Mouse (Mus musculus): ENCODE measurements around the gene Slc9a1. TPM values are rescaled to one million over a fixed set of nuclear protein-coding genes. Genes with fewer than 3 reads are reported as not detected.

Slc9a1 gene
- polyA plus RNA-seq, 1 experiment from 2014 or later, result 6.9 TPM

GRCm38 (mm10) chr4:133370298-133371274 lies 1.1 kb downstream of the Slc9a1 start:
- ATAC-seq (ENCODE audit: insufficient read depth, low FRiP score, low TSS enrichment) (no peak), DNase-seq (ENCODE audit: low spot score) (no peak)
- H3K4me1 ChIP-seq (ENCODE audit: control insufficient read depth, insufficient read depth, low read length), result peaks cover 33% of the 10 kb centered on the region
- WGBS, result 74% methylated on average over 22 of the region's 22 CpGs
- H3K4me3 ChIP-seq (ENCODE audit: low read depth, low read length), result peak overlapping the region; percentile 89
- H3K27ac ChIP-seq (ENCODE audit: low read depth, low read length), result no peak overlapping the region
- H3K9me3 ChIP-seq (ENCODE audit: control insufficient read depth, low read length), result no peaks in the 10 kb centered on the region
- H3K27me3 ChIP-seq (ENCODE audit: control insufficient read depth, insufficient read depth, low read length), result no peaks in the 10 kb centered on the region
- H3K9ac ChIP-seq (ENCODE audit: low read length), result peak overlapping the region; percentile 95
- H3K4me2 ChIP-seq (ENCODE audit: low read depth), result peak overlapping the region; percentile 85
- no peaks in the 10 kb centered on the region for H3K36me3 ChIP-seq (ENCODE audit: control insufficient read depth, insufficient read depth, low read length)

DNA sequence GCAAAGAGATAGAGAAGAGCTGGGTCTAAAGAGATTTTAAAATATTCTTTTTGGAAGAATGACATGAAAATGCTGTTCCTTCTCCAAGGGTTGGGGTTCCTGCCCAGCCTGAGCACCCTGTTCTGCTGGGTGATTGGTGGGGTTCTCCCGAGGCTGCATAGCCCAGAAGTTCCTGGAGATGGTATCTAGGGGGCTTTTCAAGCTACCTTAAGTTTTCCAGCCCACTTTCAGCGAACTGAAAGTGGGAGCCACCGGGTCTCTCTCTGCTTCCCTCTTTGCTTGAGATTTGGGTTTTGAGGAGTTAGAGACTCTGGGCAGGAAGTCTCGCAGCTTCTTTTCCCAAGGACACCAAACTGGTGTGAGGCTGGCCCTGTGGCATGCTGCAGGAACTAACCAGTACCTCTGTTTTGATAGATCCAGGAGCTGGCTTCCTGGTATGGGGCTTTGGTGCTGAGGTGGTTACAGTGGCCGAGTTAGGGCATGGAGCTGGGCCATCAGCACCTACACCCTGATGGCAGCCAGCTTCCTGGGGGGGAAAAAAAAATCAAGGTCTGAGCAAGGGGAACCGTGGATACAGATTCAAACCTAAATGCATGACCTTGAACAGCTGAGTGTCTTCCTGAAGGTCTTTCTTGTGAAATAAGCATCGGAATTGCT lies 2.2 kb downstream of the Slc9a1 start:
- Histone ChIP-seq H3K36me3 (ENCODE audit: control insufficient read depth, insufficient read depth, low read length) (no peaks in the 10 kb centered on the region), H3K9me3 (ENCODE audit: control insufficient read depth, low read length) (no peaks in the 10 kb centered on the region), H3K9ac (ENCODE audit: low read length) (peak overlapping the region; percentile 12), H3K4me2 (ENCODE audit: low read depth) (peak overlapping the region; percentile 85), H3K4me3 (ENCODE audit: low read depth, low read length) (no peak overlapping the region), H3K27me3 (ENCODE audit: control insufficient read depth, insufficient read depth, low read length) (no peaks in the 10 kb centered on the region), H3K4me1 (ENCODE audit: control insufficient read depth, insufficient read depth, low read length) (peaks cover 37% of the 10 kb centered on the region), H3K27ac (ENCODE audit: low read depth, low read length) (no peak overlapping the region)
- no peak for DNase-seq (ENCODE audit: low spot score)
- ATAC-seq (ENCODE audit: insufficient read depth, low FRiP score, low TSS enrichment), result no peak
- WGBS, result 85% methylated on average over 7 of the region's 7 CpGs

DNA sequence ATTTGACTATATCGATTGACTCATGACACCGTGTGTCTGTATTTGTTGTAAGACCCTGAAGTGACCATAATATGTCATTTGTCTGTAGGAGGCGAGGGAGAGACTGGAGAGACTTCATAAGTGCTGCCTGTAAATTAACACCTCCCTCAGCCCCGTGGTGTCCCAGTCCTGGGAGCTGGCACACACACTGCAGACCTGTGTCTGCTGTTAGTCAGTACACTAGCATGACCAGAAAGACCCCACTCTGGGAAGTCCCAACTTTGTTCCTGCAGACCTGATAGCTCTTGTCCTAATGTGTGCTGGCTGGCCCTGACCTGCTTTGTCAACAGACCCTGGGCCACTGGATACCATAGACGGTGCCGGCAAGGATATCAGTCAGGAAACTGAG lies 2.8 kb downstream of the Slc9a1 start:
- Histone ChIP-seq H3K36me3 (ENCODE audit: control insufficient read depth, insufficient read depth, low read length) (no peaks in the 10 kb centered on the region), H3K9ac (ENCODE audit: low read length) (no peak overlapping the region), H3K4me3 (ENCODE audit: low read depth, low read length) (no peak overlapping the region), H3K4me2 (ENCODE audit: low read depth) (peak overlapping the region; percentile 85), H3K27ac (ENCODE audit: low read depth, low read length) (no peak overlapping the region), H3K27me3 (ENCODE audit: control insufficient read depth, insufficient read depth, low read length) (no peaks in the 10 kb centered on the region), H3K9me3 (ENCODE audit: control insufficient read depth, low read length) (no peaks in the 10 kb centered on the region), H3K4me1 (ENCODE audit: control insufficient read depth, insufficient read depth, low read length) (peaks cover 37% of the 10 kb centered on the region)
- WGBS, result 80% methylated on average over 6 of the region's 6 CpGs
- ATAC-seq (ENCODE audit: insufficient read depth, low FRiP score, low TSS enrichment) (no peak), DNase-seq (ENCODE audit: low spot score) (no peak)

- Histone ChIP-seq H3K27me3 (ENCODE audit: control insufficient read depth, insufficient read depth, low read length) (no peaks in the 10 kb centered on the region), H3K9ac (ENCODE audit: low read length) (no peak overlapping the region), H3K4me1 (ENCODE audit: control insufficient read depth, insufficient read depth, low read length) (peaks cover 49% of the 10 kb centered on the region), H3K36me3 (ENCODE audit: control insufficient read depth, insufficient read depth, low read length) (no peaks in the 10 kb centered on the region), H3K27ac (ENCODE audit: low read depth, low read length) (no peak overlapping the region), H3K4me2 (ENCODE audit: low read depth) (no peak overlapping the region), H3K9me3 (ENCODE audit: control insufficient read depth, low read length) (no peaks in the 10 kb centered on the region), H3K4me3 (ENCODE audit: low read depth, low read length) (no peak overlapping the region)
- ATAC-seq (ENCODE audit: insufficient read depth, low FRiP score, low TSS enrichment) (no peak), DNase-seq (ENCODE audit: low spot score) (no peak)
- WGBS, result 88% methylated on average over 4 of the region's 4 CpGs
Measured at GRCm38 (mm10) chr4:133374011-133374410, 4.5 kb downstream of the Slc9a1 start.

GRCm38 (mm10) chr4:133375812-133376577 lies 6.5 kb downstream of the Slc9a1 start:
- H3K36me3 ChIP-seq (ENCODE audit: control insufficient read depth, insufficient read depth, low read length), result no peaks in the 10 kb centered on the region
- ATAC-seq (ENCODE audit: insufficient read depth, low FRiP score, low TSS enrichment) (no peak), DNase-seq (ENCODE audit: low spot score) (no peak)
- 77% methylated on average over 10 of the region's 10 CpGs for WGBS
- H3K27me3 ChIP-seq (ENCODE audit: control insufficient read depth, insufficient read depth, low read length), result no peaks in the 10 kb centered on the region
- H3K9ac ChIP-seq (ENCODE audit: low read length), result no peak overlapping the region
- H3K4me3 ChIP-seq (ENCODE audit: low read depth, low read length), result no peak overlapping the region
- H3K4me1 ChIP-seq (ENCODE audit: control insufficient read depth, insufficient read depth, low read length), result peaks cover 45% of the 10 kb centered on the region
- H3K4me2 ChIP-seq (ENCODE audit: low read depth), result no peak overlapping the region
- no peak overlapping the region for H3K27ac ChIP-seq (ENCODE audit: low read depth, low read length)
- no peaks in the 10 kb centered on the region for H3K9me3 ChIP-seq (ENCODE audit: control insufficient read depth, low read length)

DNA sequence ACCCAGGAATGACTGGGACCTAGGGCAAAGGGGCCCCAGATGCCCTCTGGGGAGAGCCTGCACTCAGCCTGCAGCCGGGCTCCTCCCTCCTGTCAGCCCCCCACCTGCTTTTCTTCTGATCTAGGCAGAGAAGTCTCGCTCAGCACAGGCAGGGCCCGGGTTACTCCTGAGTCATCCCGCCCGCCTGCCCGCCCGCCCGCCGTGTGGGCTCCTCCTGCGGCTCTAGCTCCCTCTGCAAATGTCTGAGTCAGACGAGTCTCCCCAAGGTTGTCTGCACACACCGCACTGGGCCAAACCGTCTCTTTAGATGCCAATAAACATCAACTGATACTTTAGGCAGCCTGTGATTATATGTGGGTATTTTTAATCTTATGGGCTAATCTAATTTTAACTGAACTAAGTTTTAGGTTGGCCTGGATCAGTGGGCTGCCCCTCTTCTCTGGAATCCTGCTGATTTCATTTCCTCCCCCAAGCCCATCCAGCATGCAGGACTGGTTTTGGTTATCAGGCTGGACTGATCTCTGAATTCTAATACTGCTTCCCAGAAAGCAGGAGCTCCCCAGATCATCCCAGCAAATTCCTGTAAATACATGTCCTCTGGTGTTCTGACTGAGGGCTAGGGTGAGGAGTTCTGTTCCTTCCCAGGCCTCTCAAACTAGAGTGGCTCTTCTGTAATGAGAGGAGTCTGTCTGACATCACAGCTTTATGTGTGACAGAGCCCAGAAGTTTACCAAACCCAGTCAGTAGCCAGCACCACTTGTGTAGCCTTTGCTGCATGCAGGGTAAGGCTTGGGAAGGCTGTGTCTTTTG lies 8.9 kb downstream of the Slc9a1 start:
- Histone ChIP-seq H3K36me3 (ENCODE audit: control insufficient read depth, insufficient read depth, low read length) (no peaks in the 10 kb centered on the region), H3K4me2 (ENCODE audit: low read depth) (no peak overlapping the region), H3K4me3 (ENCODE audit: low read depth, low read length) (no peak overlapping the region), H3K9ac (ENCODE audit: low read length) (peak overlapping the region; percentile 39; the same call in 1 of the 2 replicates), H3K27ac (ENCODE audit: low read depth, low read length) (no peak overlapping the region), H3K27me3 (ENCODE audit: control insufficient read depth, insufficient read depth, low read length) (no peaks in the 10 kb centered on the region), H3K9me3 (ENCODE audit: control insufficient read depth, low read length) (no peaks in the 10 kb centered on the region), H3K4me1 (ENCODE audit: control insufficient read depth, insufficient read depth, low read length) (peaks cover 24% of the 10 kb centered on the region)
- DNase-seq (ENCODE audit: low spot score) (peak; percentile 42), ATAC-seq (ENCODE audit: insufficient read depth, low FRiP score, low TSS enrichment) (no peak)
- 10% methylated on average over 13 of the region's 13 CpGs for WGBS

DNA sequence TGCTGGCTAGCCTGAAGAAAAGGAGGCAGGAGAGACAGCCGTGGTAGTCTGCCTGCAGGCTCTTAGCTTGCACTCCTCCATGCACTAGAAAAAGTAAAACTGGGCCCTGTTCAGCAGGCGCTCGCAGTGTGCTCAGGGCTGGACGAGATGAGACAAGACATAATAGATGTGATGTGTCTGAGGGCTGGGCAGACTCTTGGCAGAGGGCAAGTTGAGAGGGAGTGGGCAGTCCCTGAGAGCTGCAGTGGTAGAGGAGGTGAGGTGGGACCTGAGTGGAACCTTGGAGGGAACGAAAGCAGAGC lies 9.5 kb downstream of the Slc9a1 start:
- no peak overlapping the region for H3K4me2 ChIP-seq (ENCODE audit: low read depth)
- peaks cover 22% of the 10 kb centered on the region for H3K4me1 ChIP-seq (ENCODE audit: control insufficient read depth, insufficient read depth, low read length)
- ATAC-seq (ENCODE audit: insufficient read depth, low FRiP score, low TSS enrichment) (no peak), DNase-seq (ENCODE audit: low spot score) (peak; percentile 20)
- H3K9me3 ChIP-seq (ENCODE audit: control insufficient read depth, low read length), result no peaks in the 10 kb centered on the region
- no peak overlapping the region for H3K4me3 ChIP-seq (ENCODE audit: low read depth, low read length)
- WGBS, result 37% methylated on average over 5 of the region's 5 CpGs
- no peaks in the 10 kb centered on the region for H3K36me3 ChIP-seq (ENCODE audit: control insufficient read depth, insufficient read depth, low read length)
- H3K27me3 ChIP-seq (ENCODE audit: control insufficient read depth, insufficient read depth, low read length), result no peaks in the 10 kb centered on the region
- peak overlapping the region; percentile 11; the same call in 1 of the 2 replicates for H3K9ac ChIP-seq (ENCODE audit: low read length)
- H3K27ac ChIP-seq (ENCODE audit: low read depth, low read length), result no peak overlapping the region

DNA sequence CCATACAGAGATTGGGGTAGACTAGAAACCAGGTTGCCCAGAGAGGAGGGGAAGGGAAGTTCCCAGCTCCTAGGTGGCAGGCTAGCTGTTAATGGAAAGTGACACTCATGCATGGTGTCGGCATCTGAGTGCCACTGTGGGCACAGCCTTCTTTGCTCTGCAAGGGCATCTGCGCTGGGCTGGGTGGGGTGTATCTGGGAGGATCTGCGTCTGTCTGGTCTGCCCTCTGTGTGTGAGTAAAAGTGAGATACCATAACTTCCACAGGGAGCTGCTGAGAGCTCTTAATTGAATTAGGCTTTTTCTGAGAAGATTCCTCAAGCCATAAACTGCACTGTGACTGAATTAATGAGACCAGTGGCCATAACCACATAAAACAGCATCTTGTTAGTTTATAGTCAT lies 10.4 kb downstream of the Slc9a1 start:
- 61% methylated on average over 3 of the region's 3 CpGs for WGBS
- no peak overlapping the region for H3K9ac ChIP-seq (ENCODE audit: low read length)
- DNase-seq (ENCODE audit: low spot score), result no peak
- H3K4me2 ChIP-seq (ENCODE audit: low read depth), result no peak overlapping the region
- H3K36me3 ChIP-seq (ENCODE audit: control insufficient read depth, insufficient read depth, low read length), result no peaks in the 10 kb centered on the region
- H3K4me1 ChIP-seq (ENCODE audit: control insufficient read depth, insufficient read depth, low read length), result peaks cover 22% of the 10 kb centered on the region
- no peak for ATAC-seq (ENCODE audit: insufficient read depth, low FRiP score, low TSS enrichment)
- no peak overlapping the region for H3K4me3 ChIP-seq (ENCODE audit: low read depth, low read length)
- H3K9me3 ChIP-seq (ENCODE audit: control insufficient read depth, low read length), result no peaks in the 10 kb centered on the region
- H3K27ac ChIP-seq (ENCODE audit: low read depth, low read length), result 0 out of 2 replicates have a peak overlapping the region, but pooled peaks have one; percentile 6
- no peaks in the 10 kb centered on the region for H3K27me3 ChIP-seq (ENCODE audit: control insufficient read depth, insufficient read depth, low read length)
